11 mouse cellular contexts compared by ENCODE assay signal in the genomic region with DNA sequence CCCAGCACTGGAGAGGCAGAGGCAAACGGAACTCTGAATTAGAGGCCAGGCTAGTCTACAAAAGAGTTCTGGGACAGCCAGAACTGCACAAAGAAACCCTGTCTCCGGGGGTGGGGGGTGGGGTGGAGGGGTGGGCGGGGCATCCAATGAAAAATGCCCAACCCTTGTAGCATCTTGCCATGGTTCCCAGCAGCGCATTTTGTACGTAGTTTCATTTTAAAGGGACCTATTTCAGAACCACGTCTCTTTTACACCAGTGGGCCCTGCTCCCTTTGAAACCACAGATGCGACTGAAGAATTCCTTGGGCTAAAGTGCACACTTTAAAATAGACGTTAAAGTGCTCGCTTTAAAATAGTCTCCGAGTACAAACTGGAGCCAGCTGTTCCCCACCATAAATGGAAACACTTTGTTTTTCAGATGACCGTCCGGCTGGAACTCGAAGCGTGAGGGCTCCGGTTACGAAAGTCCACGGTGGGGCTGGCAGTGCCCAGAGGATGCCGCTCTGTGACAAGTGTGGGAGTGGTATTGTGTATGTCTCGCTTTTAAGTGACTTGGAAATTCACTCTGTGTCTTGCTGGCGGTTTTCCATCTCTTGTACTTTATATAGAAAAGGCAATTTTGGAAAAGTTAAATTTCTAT. TPM values are rescaled to one million over a fixed set of nuclear protein-coding genes. Genes with fewer than 3 reads are reported as not detected.
A peak's percentile ranks its signal among the peaks of the same experiment; 100 is the strongest.
DNase-seq lines count a peak whose midpoint lies in the region; ATAC-seq and TF ChIP-seq lines count a peak whose summit lies in the region.
"Had no signal": no experiment of that assay in that cellular context is flagged by ENCODE, and none has a peak within 500 bp of the region (broad histone marks: within the 10 kb centered on the region; RNA-seq: fewer than 3 reads in every experiment).

No protein-coding gene starts in this region.

- DNase-seq in left cerebral cortex, adult 2 months (ENCODE audit: extremely low spot score in 1 of 2, low spot score in 2 of 2), result peak in 1 of 2 experiments; percentile 25
- no peak for DNase-seq in left cerebral cortex, adult 8-10 months (ENCODE audit: low spot score in 2 of 2)
- peak; percentile 28 to 34 for DNase-seq in gastrocnemius, adult 8-10 months (ENCODE audit: low spot score in 2 of 2)
- peak; percentile 32 to 34 for DNase-seq in heart, postnatal 10 days
- peak; percentile 41 for DNase-seq in skeletal muscle tissue, adult 2 months (ENCODE audit: low read depth, low spot score)
- DNase-seq in spleen, postnatal 36 days (ENCODE audit: low spot score in 2 of 2), result no peak
- DNase-seq in cerebellum, postnatal 25 days, result no peak
- DNase-seq: adrenal gland, postnatal 14 days; cerebellum, postnatal 10 days had no signal

- intact Hi-C loops in left cerebral cortex, adult 2 months (cut with DNase I), result loop anchor here (5.0 kb wide), 1 partner anchor 75 kb away; no protein-coding TSS in a partner anchor
- intact Hi-C loops in heart, postnatal 10 days (cut with DNase I), result no loop called here

- H3K27ac ChIP-seq in left cerebral cortex, adult 2 months, result no peak overlapping the region

- ATAC-seq in monocyte, adult 5-6 weeks (replicated peaks; ENCODE audit: insufficient number of reproducible peaks, low FRiP score, low TSS enrichment, poor library complexity, severe bottlenecking), result no peak

- no peak for TF ChIP-seq CTCF in left cerebral cortex, adult 2 months (IDR thresholded peaks at IDR 0.05)

- H3K4me3 ChIP-seq in left cerebral cortex, adult 2 months, result 0 out of 2 replicates have a peak overlapping the region, but pooled peaks have one; percentile 24

RNA-seq across cellular contexts. Expression of gene Ccdc110, which starts 17.3 kb away (rescaled TPM):
- total RNA-seq in left cerebral cortex, adult 2 months (2021), result 1 to 10 TPM in 1 of 2 experiments, under 1 TPM in 1; 0.84 to 1.3 TPM
- 1 to 10 TPM in 1 of 4 experiments, under 1 TPM in 3; 0.53 to 1.2 (median 0.77) TPM for total RNA-seq in left cerebral cortex, adult 8-10 months (2022)
- total RNA-seq in gastrocnemius, adult 8-10 months (2022), result not detected
- total RNA-seq in heart, postnatal 10 days (2021), result not detected
- not detected in 3 replicates for total RNA-seq in monocyte, adult 5-6 weeks (2017)
- total RNA-seq: adrenal gland, postnatal 14 days; MEL had no signal

RNA-seq across cellular contexts. Expression of gene Pdlim3, which starts 31.9 kb away (rescaled TPM):
- total RNA-seq in left cerebral cortex, adult 2 months (2021), result 1 to 10 TPM; 2.2 to 2.4 TPM
- 1 to 10 TPM; 1.2 to 2.3 (median 1.9) TPM for total RNA-seq in left cerebral cortex, adult 8-10 months (2022)
- total RNA-seq in gastrocnemius, adult 8-10 months (2022), result 100 to 1,000 TPM; 733 to 955 (median 812) TPM
- total RNA-seq in heart, postnatal 10 days (2021), result 10 to 100 TPM; 48.2 to 70.9 TPM
- total RNA-seq in monocyte, adult 5-6 weeks (2017), result not detected in 3 replicates
- total RNA-seq: MEL had no signal

RNA-seq across cellular contexts. Expression of gene 1700029J07Rik, which starts 57.9 kb away (rescaled TPM):
- total RNA-seq in left cerebral cortex, adult 2 months (2021), result 1 to 10 TPM; 1.7 to 2.9 TPM
- total RNA-seq in left cerebral cortex, adult 8-10 months (2022), result 1 to 10 TPM; 2.2 to 3.9 (median 2.6) TPM
- total RNA-seq in gastrocnemius, adult 8-10 months (2022), result under 1 TPM; 0.27 to 0.62 (median 0.37) TPM
- under 1 TPM; 0.53 to 0.97 TPM for total RNA-seq in heart, postnatal 10 days (2021)
- total RNA-seq in monocyte, adult 5-6 weeks (2017), result 0.32 to 2.5 TPM (median 2.1 TPM) in 3 replicates

RNA-seq across cellular contexts. Expression of gene Ufsp2, which starts 58.2 kb away (rescaled TPM):
- total RNA-seq in left cerebral cortex, adult 2 months (2021), result 10 to 100 TPM; 50.9 to 54.2 TPM
- total RNA-seq in left cerebral cortex, adult 8-10 months (2022), result 10 to 100 TPM; 57.0 to 62.2 (median 57.7) TPM
- total RNA-seq in gastrocnemius, adult 8-10 months (2022), result 10 to 100 TPM; 37.2 to 41.5 (median 39.0) TPM
- total RNA-seq in heart, postnatal 10 days (2021), result 10 to 100 TPM; 29.9 to 40.9 TPM
- total RNA-seq in monocyte, adult 5-6 weeks (2017), result 59.2 to 74.7 TPM (median 73.5 TPM) in 3 replicates

Comparison
In these comparisons a context has a peak if more than half of its experiments do, and no peak if none do; other contexts are left out.
1. DNase-seq: peak in gastrocnemius, adult 8-10 months (2 of 2), heart, postnatal 10 days (2 of 2) and skeletal muscle tissue, adult 2 months (single experiment); none in left cerebral cortex, adult 8-10 months (0 of 2), spleen, postnatal 36 days (0 of 2) and cerebellum, postnatal 25 days (0 of 2).
2. RNA of gene Pdlim3, which starts 31.9 kb away (total RNA-seq): 733 to 955 TPM in gastrocnemius, adult 8-10 months and 48.2 to 70.9 TPM in heart, postnatal 10 days; 2.2 to 2.4 TPM in left cerebral cortex, adult 2 months, 1.2 to 2.3 TPM in left cerebral cortex, adult 8-10 months and not detected in monocyte, adult 5-6 weeks; every median in the first group is over 10 times any median in the second.